Mouse (Mus musculus): ENCODE data around the gene Rhbdd1. TPM values are rescaled to one million over a fixed set of nuclear protein-coding genes. Genes with fewer than 3 reads are reported as not detected.

Gene Rhbdd1
- polyA plus RNA-seq, 1 experiment from 2014 or later, result 3.8 TPM

GRCm38 (mm10) chr1:82334506-82334905 is 18.3 kb downstream of the Rhbdd1 start:
- H3K36me3 ChIP-seq (ENCODE audit: control insufficient read depth, insufficient read depth, low read length), result no peaks in the 10 kb centered on the region
- no peaks in the 10 kb centered on the region for H3K4me1 ChIP-seq (ENCODE audit: control insufficient read depth, insufficient read depth, low read length)
- no peak overlapping the region for H3K9ac ChIP-seq (ENCODE audit: low read depth, low read length)
- no peak overlapping the region for H3K4me2 ChIP-seq (ENCODE audit: low read length)
- no peaks in the 10 kb centered on the region for H3K9me3 ChIP-seq (replicated peaks; ENCODE audit: control insufficient read depth, low read length, poor library complexity, severe bottlenecking)
- H3K27me3 ChIP-seq (ENCODE audit: control insufficient read depth, insufficient read depth, low read depth, low read length), result no peaks in the 10 kb centered on the region
- 94% methylated on average over 3 of the region's 3 CpGs for WGBS
- H3K27ac ChIP-seq (ENCODE audit: low read length), result no peak overlapping the region
- ATAC-seq, result no peak
- H3K4me3 ChIP-seq (ENCODE audit: low read depth, low read length), result no peak overlapping the region

- WGBS, result 87% methylated on average over 2 of the region's 2 CpGs
- H3K4me2 ChIP-seq (ENCODE audit: low read length), result no peak overlapping the region
- H3K9me3 ChIP-seq (replicated peaks; ENCODE audit: control insufficient read depth, low read length, poor library complexity, severe bottlenecking), result no peaks in the 10 kb centered on the region
- H3K9ac ChIP-seq (ENCODE audit: low read depth, low read length), result no peak overlapping the region
- H3K4me3 ChIP-seq (ENCODE audit: low read depth, low read length), result no peak overlapping the region
- no peak overlapping the region for H3K27ac ChIP-seq (ENCODE audit: low read length)
- no peaks in the 10 kb centered on the region for H3K4me1 ChIP-seq (ENCODE audit: control insufficient read depth, insufficient read depth, low read length)
- no peaks in the 10 kb centered on the region for H3K36me3 ChIP-seq (ENCODE audit: control insufficient read depth, insufficient read depth, low read length)
- no peaks in the 10 kb centered on the region for H3K27me3 ChIP-seq (ENCODE audit: control insufficient read depth, insufficient read depth, low read depth, low read length)
- no peak for ATAC-seq
Observed at GRCm38 (mm10) chr1:82353089-82353488, 36.8 kb downstream of the Rhbdd1 start.

- no peak overlapping the region for H3K27ac ChIP-seq (ENCODE audit: low read length)
- H3K4me1 ChIP-seq (ENCODE audit: control insufficient read depth, insufficient read depth, low read length), result no peaks in the 10 kb centered on the region
- H3K27me3 ChIP-seq (ENCODE audit: control insufficient read depth, insufficient read depth, low read depth, low read length), result no peaks in the 10 kb centered on the region
- H3K4me2 ChIP-seq (ENCODE audit: low read length), result no peak overlapping the region
- no peak for ATAC-seq
- 54% methylated on average over 2 of the region's 2 CpGs for WGBS
- no peak overlapping the region for H3K9ac ChIP-seq (ENCODE audit: low read depth, low read length)
- H3K36me3 ChIP-seq (ENCODE audit: control insufficient read depth, insufficient read depth, low read length), result no peaks in the 10 kb centered on the region
- no peak overlapping the region for H3K4me3 ChIP-seq (ENCODE audit: low read depth, low read length)
- H3K9me3 ChIP-seq (replicated peaks; ENCODE audit: control insufficient read depth, low read length, poor library complexity, severe bottlenecking), result no peaks in the 10 kb centered on the region
Observed at GRCm38 (mm10) chr1:82353755-82354154, 37.5 kb downstream of the Rhbdd1 start.

GRCm38 (mm10) chr1:82358871-82359647 is 42.8 kb downstream of the Rhbdd1 start:
- peak; percentile 92 for ATAC-seq
- Histone ChIP-seq H3K9me3 (replicated peaks; ENCODE audit: control insufficient read depth, low read length, poor library complexity, severe bottlenecking) (no peaks in the 10 kb centered on the region), H3K27ac (ENCODE audit: low read length) (peak overlapping the region; percentile 58; the same call in 1 of the 2 replicates), H3K4me3 (ENCODE audit: low read depth, low read length) (no peak overlapping the region), H3K4me1 (ENCODE audit: control insufficient read depth, insufficient read depth, low read length) (no peaks in the 10 kb centered on the region), H3K4me2 (ENCODE audit: low read length) (peak overlapping the region; percentile 17; the same call in 1 of the 2 replicates), H3K27me3 (ENCODE audit: control insufficient read depth, insufficient read depth, low read depth, low read length) (no peaks in the 10 kb centered on the region), H3K9ac (ENCODE audit: low read depth, low read length) (no peak overlapping the region), H3K36me3 (ENCODE audit: control insufficient read depth, insufficient read depth, low read length) (no peaks in the 10 kb centered on the region)
- 56% methylated on average over 20 of the region's 20 CpGs for WGBS

- Histone ChIP-seq H3K9ac (ENCODE audit: low read depth, low read length) (no peak overlapping the region), H3K9me3 (replicated peaks; ENCODE audit: control insufficient read depth, low read length, poor library complexity, severe bottlenecking) (no peaks in the 10 kb centered on the region), H3K4me3 (ENCODE audit: low read depth, low read length) (no peak overlapping the region), H3K36me3 (ENCODE audit: control insufficient read depth, insufficient read depth, low read length) (no peaks in the 10 kb centered on the region), H3K4me1 (ENCODE audit: control insufficient read depth, insufficient read depth, low read length) (0 out of 2 replicates have a peak, but pooled peaks cover 4% of the 10 kb centered on the region), H3K27me3 (ENCODE audit: control insufficient read depth, insufficient read depth, low read depth, low read length) (no peaks in the 10 kb centered on the region), H3K27ac (ENCODE audit: low read length) (no peak overlapping the region), H3K4me2 (ENCODE audit: low read length) (no peak overlapping the region)
- 79% methylated on average over 1 of the region's 1 CpGs for WGBS
- ATAC-seq, result no peak
Observed at GRCm38 (mm10) chr1:82359648-82360026, 43.4 kb downstream of the Rhbdd1 start.

- Histone ChIP-seq H3K36me3 (ENCODE audit: control insufficient read depth, insufficient read depth, low read length) (no peaks in the 10 kb centered on the region), H3K27ac (ENCODE audit: low read length) (no peak overlapping the region), H3K27me3 (ENCODE audit: control insufficient read depth, insufficient read depth, low read depth, low read length) (no peaks in the 10 kb centered on the region), H3K4me3 (ENCODE audit: low read depth, low read length) (no peak overlapping the region), H3K9me3 (replicated peaks; ENCODE audit: control insufficient read depth, low read length, poor library complexity, severe bottlenecking) (no peaks in the 10 kb centered on the region), H3K4me2 (ENCODE audit: low read length) (no peak overlapping the region), H3K4me1 (ENCODE audit: control insufficient read depth, insufficient read depth, low read length) (peaks cover 7% of the 10 kb centered on the region; the same call in 1 of the 2 replicates), H3K9ac (ENCODE audit: low read depth, low read length) (no peak overlapping the region)
- no peak for ATAC-seq
- 88% methylated on average over 4 of the region's 4 CpGs for WGBS
Observed at GRCm38 (mm10) chr1:82361240-82361639, 45.0 kb downstream of the Rhbdd1 start.

- WGBS, result 93% methylated on average over 6 of the region's 6 CpGs
- H3K36me3 ChIP-seq (ENCODE audit: control insufficient read depth, insufficient read depth, low read length), result no peaks in the 10 kb centered on the region
Observed at GRCm38 (mm10) chr1:82362165-82362564, 45.9 kb downstream of the Rhbdd1 start.

GRCm38 (mm10) chr1:82364047-82364446 is 47.8 kb downstream of the Rhbdd1 start:
- Histone ChIP-seq H3K4me3 (ENCODE audit: low read depth, low read length) (no peak overlapping the region), H3K27me3 (ENCODE audit: control insufficient read depth, insufficient read depth, low read depth, low read length) (no peaks in the 10 kb centered on the region), H3K9me3 (replicated peaks; ENCODE audit: control insufficient read depth, low read length, poor library complexity, severe bottlenecking) (no peaks in the 10 kb centered on the region), H3K9ac (ENCODE audit: low read depth, low read length) (no peak overlapping the region), H3K4me1 (ENCODE audit: control insufficient read depth, insufficient read depth, low read length) (peaks cover 7% of the 10 kb centered on the region; the same call in 1 of the 2 replicates), H3K4me2 (ENCODE audit: low read length) (0 out of 2 replicates have a peak overlapping the region, but pooled peaks have one; percentile 2), H3K36me3 (ENCODE audit: control insufficient read depth, insufficient read depth, low read length) (no peaks in the 10 kb centered on the region), H3K27ac (ENCODE audit: low read length) (no peak overlapping the region)
- 41% methylated on average over 7 of the region's 7 CpGs for WGBS
- peak; percentile 76 for ATAC-seq

More at GRCm38 (mm10) chr1:82362165-82362564, 45.9 kb downstream of the Rhbdd1 start:
- Histone ChIP-seq H3K27me3 (ENCODE audit: control insufficient read depth, insufficient read depth, low read depth, low read length) (no peaks in the 10 kb centered on the region), H3K4me2 (ENCODE audit: low read length) (no peak overlapping the region), H3K9me3 (replicated peaks; ENCODE audit: control insufficient read depth, low read length, poor library complexity, severe bottlenecking) (no peaks in the 10 kb centered on the region), H3K9ac (ENCODE audit: low read depth, low read length) (no peak overlapping the region), H3K4me3 (ENCODE audit: low read depth, low read length) (no peak overlapping the region), H3K4me1 (ENCODE audit: control insufficient read depth, insufficient read depth, low read length) (peaks cover 7% of the 10 kb centered on the region; the same call in 1 of the 2 replicates), H3K27ac (ENCODE audit: low read length) (no peak overlapping the region)
- ATAC-seq, result no peak

GRCm38 (mm10) chr1:82364468-82364867 is 48.2 kb downstream of the Rhbdd1 start:
- H3K27ac ChIP-seq (ENCODE audit: low read length), result no peak overlapping the region
- peak; percentile 67; the same call in 1 of the 2 replicates for ATAC-seq
- no peaks in the 10 kb centered on the region for H3K9me3 ChIP-seq (replicated peaks; ENCODE audit: control insufficient read depth, low read length, poor library complexity, severe bottlenecking)
- H3K27me3 ChIP-seq (ENCODE audit: control insufficient read depth, insufficient read depth, low read depth, low read length), result no peaks in the 10 kb centered on the region
- H3K4me1 ChIP-seq (ENCODE audit: control insufficient read depth, insufficient read depth, low read length), result peaks cover 7% of the 10 kb centered on the region; the same call in 1 of the 2 replicates
- 40% methylated on average over 6 of the region's 6 CpGs for WGBS
- no peaks in the 10 kb centered on the region for H3K36me3 ChIP-seq (ENCODE audit: control insufficient read depth, insufficient read depth, low read length)
- H3K9ac ChIP-seq (ENCODE audit: low read depth, low read length), result no peak overlapping the region
- H3K4me3 ChIP-seq (ENCODE audit: low read depth, low read length), result no peak overlapping the region
- no peak overlapping the region for H3K4me2 ChIP-seq (ENCODE audit: low read length)
